Mouse (Mus musculus) thymus, adult 2 months (tissue): ENCODE results near the gene Glrx2.

Experiments used
- CTCF ChIP-seq: fragments of 200-500 bp; IDR thresholded peaks from 2 replicates; pipeline ENCODE4 v1.5.1; 2012; ENCODE audit warnings: mild to moderate bottlenecking, control low read depth, low read length, moderate library complexity, borderline replicate concordance; ENCODE audit not compliant: control insufficient read depth, poor library complexity, insufficient read depth; ENCODE audit errors: extremely low read depth
- POLR2A ChIP-seq: fragments of 200-500 bp; IDR thresholded peaks from 2 replicates; pipeline ENCODE4 v1.6.1; 2012; ENCODE audit warnings: mild to moderate bottlenecking, low read length, control low read depth, moderate library complexity; ENCODE audit not compliant: control insufficient read depth, poor library complexity, insufficient read depth; ENCODE audit errors: extremely low read depth

DNA sequence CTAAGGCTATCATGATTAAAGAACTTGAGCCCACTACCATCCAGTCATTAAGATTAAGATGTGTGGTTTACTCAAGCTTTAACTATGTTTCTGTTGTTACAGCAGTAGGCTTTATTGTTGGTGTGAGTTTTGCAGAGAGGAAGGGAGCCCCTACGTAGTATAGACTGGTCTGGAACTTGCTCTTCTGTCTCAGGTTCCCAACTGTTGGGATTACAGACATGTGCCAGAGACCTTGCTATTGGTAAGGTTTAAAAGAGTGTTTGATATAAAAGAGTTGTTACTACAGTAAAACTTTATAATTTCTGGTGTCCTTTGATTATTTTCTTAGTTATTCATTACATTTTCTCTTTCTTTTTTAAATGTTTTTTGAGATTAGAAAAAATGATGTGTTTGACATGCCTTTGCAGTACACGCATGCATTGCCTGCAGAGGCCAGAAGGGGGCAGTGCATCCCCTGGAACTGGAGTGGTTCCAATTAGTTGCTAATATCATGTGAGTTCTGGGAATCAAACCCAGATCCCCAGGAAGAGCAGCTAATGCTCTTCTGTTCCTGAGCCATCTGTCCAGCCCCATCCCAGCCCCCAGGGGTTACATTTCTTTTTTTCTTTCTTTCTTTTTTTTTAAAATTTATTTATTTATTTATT is 72.6 kb downstream of the Glrx2 start:
- TF ChIP-seq POLR2A (no peak), CTCF (peak; percentile 31; the same call in 1 of the 2 replicates)
